Mouse (Mus musculus): ENCODE results near the gene Ccnl2. TPM values are rescaled to one million over a fixed set of nuclear protein-coding genes. Genes with fewer than 3 reads are reported as not detected.

Ccnl2 gene
- polyA plus RNA-seq, 1 experiment from 2014 or later: 166 TPM

DNA sequence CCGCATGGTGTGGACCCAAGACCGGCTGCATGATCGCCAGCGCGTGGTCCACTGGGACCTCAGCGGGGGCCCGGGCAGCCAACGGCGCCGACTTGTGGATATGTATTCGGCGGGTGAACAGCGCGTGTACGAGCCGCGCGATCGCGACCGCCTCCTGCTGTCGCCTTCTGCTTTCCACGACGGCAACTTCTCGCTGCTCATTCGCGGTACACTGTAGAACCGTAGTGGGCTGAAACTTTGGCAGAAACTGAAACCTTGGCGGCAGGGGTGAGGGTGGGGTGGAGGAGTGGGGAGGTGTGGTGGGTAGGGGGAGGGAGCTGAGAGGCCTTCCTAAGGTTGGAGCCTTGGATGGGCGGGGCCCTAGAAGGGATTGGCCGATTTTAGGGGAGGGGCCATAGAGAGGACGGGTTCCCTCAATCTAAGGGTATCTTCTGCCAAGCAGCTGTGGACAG lies 28.7 kb downstream of the Ccnl2 start:
- Histone ChIP-seq H3K27ac (peak overlapping the region; percentile 96; the same call in 1 of the 2 replicates), H3K9me3 (no peaks in the 10 kb centered on the region), H3K4me2 (peak overlapping the region; percentile 88), H3K9ac (peak overlapping the region; percentile 42), H3K4me3 (replicated peaks) (peak overlapping the region; percentile 54), H3K4me1 (peaks cover 40% of the 10 kb centered on the region), H3K36me3 (0 out of 2 replicates have a peak, but pooled peaks cover 3% of the 10 kb centered on the region), H3K27me3 (replicated peaks) (no peaks in the 10 kb centered on the region)
- under 1% methylated on average over 32 of the region's 32 CpGs for WGBS
- ATAC-seq (ENCODE audit: insufficient read depth, low FRiP score, low read depth): peak; percentile 68

GRCm38 (mm10) chr4:155841651-155842270 lies 29.5 kb downstream of the Ccnl2 start:
- WGBS: 42% methylated on average over 38 of the region's 38 CpGs
- Histone ChIP-seq H3K27me3 (replicated peaks) (no peaks in the 10 kb centered on the region), H3K4me1 (peaks cover 45% of the 10 kb centered on the region), H3K27ac (no peak overlapping the region), H3K9ac (no peak overlapping the region), H3K4me2 (peak overlapping the region; percentile 88), H3K4me3 (replicated peaks) (peak overlapping the region; percentile 54), H3K36me3 (0 out of 2 replicates have a peak, but pooled peaks cover 3% of the 10 kb centered on the region), H3K9me3 (no peaks in the 10 kb centered on the region)
- ATAC-seq (ENCODE audit: insufficient read depth, low FRiP score, low read depth): no peak

DNA sequence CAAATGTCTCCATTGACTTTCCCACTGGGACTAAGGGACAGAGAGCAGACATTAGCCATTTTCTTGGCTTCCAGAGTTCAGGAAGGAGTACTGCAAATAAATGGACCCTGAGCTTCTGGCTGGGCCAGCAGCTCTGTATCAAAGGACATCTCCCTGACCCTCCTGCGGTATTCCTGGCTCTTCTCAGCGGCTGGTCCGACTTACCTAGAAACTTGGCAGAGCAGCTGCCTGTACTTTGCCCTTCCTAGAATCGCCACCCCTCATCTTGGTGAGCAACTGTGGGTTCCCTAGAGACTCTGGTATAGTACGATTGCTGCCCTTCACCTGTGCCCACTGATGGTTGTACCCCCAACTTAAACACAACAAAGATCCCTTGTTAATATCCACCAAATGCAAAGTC lies 30.9 kb downstream of the Ccnl2 start:
- Histone ChIP-seq H3K9ac (no peak overlapping the region), H3K27me3 (replicated peaks) (no peaks in the 10 kb centered on the region), H3K36me3 (0 out of 2 replicates have a peak, but pooled peaks cover 3% of the 10 kb centered on the region), H3K4me1 (peaks cover 41% of the 10 kb centered on the region), H3K4me3 (replicated peaks) (no peak overlapping the region), H3K27ac (no peak overlapping the region), H3K4me2 (no peak overlapping the region), H3K9me3 (no peaks in the 10 kb centered on the region)
- no peak for ATAC-seq (ENCODE audit: insufficient read depth, low FRiP score, low read depth)
- 95% methylated on average over 5 of the region's 5 CpGs for WGBS

- Histone ChIP-seq H3K4me2 (peak within 1 kb of the TSS; percentile 95), H3K36me3 (0 out of 2 replicates have a peak, but pooled peaks cover 3% of the 10 kb centered on the region), H3K4me3 (replicated peaks) (peak within 1 kb of the TSS; percentile 66), H3K9ac (peak within 1 kb of the TSS; percentile 86), H3K27ac (peak within 1 kb of the TSS; percentile 77), H3K9me3 (no peaks in the 10 kb centered on the region), H3K4me1 (peaks cover 26% of the 10 kb centered on the region), H3K27me3 (replicated peaks) (no peaks in the 10 kb centered on the region)
- peak; percentile 91 for ATAC-seq (ENCODE audit: insufficient read depth, low FRiP score, low read depth)
- WGBS: 3% methylated on average over 56 of the region's 65 CpGs
Measured at GRCm38 (mm10) chr4:155846871-155847578, 34.7 kb downstream of the Ccnl2 start, which contains the start of gene Dvl1. Dvl1 (plus strand) TSS chr4:155847402.

GRCm38 (mm10) chr4:155847591-155848352 lies 35.5 kb downstream of the Ccnl2 start:
- peaks cover 26% of the 10 kb centered on the region for H3K4me1 ChIP-seq
- peak overlapping the region; percentile 66 for H3K4me3 ChIP-seq (replicated peaks)
- H3K27me3 ChIP-seq (replicated peaks): no peaks in the 10 kb centered on the region
- under 1% methylated on average over 68 of the region's 69 CpGs for WGBS
- H3K9ac ChIP-seq: peak overlapping the region; percentile 86
- H3K4me2 ChIP-seq: peak overlapping the region; percentile 95
- ATAC-seq (ENCODE audit: insufficient read depth, low FRiP score, low read depth): peak; percentile 23
- no peaks in the 10 kb centered on the region for H3K9me3 ChIP-seq
- H3K27ac ChIP-seq: peak overlapping the region; percentile 59; the same call in 1 of the 2 replicates
- H3K36me3 ChIP-seq: no peaks in the 10 kb centered on the region

DNA sequence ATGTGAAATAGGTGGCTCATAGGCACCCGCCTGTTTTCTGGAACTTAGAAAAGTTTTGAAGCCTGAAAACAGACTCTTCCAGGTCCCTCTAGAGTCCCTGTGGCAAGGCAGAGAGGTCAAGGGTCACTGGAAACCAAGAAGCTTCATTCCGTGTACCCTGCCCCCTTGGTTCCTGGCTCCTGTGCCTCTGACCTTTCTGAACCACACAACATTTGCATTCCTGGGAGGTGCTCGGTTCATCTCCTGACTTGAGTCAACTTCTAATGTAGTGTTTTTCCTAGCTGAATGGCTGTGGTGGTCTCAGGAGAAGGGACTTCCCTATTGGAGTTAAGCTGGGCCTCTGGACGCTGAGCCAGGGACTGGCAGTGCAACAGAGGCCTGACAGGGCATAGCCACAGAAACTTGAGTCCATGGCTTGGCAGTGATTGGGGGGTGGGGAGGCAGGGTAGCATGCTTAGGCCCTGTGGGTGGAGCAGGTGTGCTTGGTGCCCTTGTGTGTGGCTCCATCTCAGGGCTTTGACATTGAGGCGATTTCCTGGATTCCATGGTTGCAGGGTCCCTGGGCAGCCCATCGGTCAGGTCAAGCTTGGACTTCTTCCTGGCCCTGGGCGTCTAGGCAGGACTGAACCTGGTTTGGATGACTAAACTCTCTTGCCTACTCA lies 36.3 kb downstream of the Ccnl2 start:
- WGBS: 65% methylated on average over 7 of the region's 7 CpGs
- Histone ChIP-seq H3K4me1 (peaks cover 26% of the 10 kb centered on the region), H3K9me3 (no peaks in the 10 kb centered on the region), H3K27me3 (replicated peaks) (no peaks in the 10 kb centered on the region), H3K4me2 (peak overlapping the region; percentile 95), H3K27ac (no peak overlapping the region), H3K9ac (peak overlapping the region; percentile 86; the same call in 1 of the 2 replicates), H3K4me3 (replicated peaks) (peak overlapping the region; percentile 66), H3K36me3 (no peaks in the 10 kb centered on the region)
- no peak for ATAC-seq (ENCODE audit: insufficient read depth, low FRiP score, low read depth)

- Histone ChIP-seq H3K9me3 (no peaks in the 10 kb centered on the region), H3K27ac (no peak overlapping the region), H3K4me3 (replicated peaks) (no peak overlapping the region), H3K36me3 (peaks cover 3% of the 10 kb centered on the region; the same call in 1 of the 2 replicates), H3K4me2 (no peak overlapping the region), H3K4me1 (peaks cover 26% of the 10 kb centered on the region), H3K9ac (no peak overlapping the region), H3K27me3 (replicated peaks) (no peaks in the 10 kb centered on the region)
- 76% methylated on average over 2 of the region's 2 CpGs for WGBS
- ATAC-seq (ENCODE audit: insufficient read depth, low FRiP score, low read depth): no peak
Measured at GRCm38 (mm10) chr4:155849391-155849790, 37.1 kb downstream of the Ccnl2 start.

GRCm38 (mm10) chr4:155849792-155850451 lies 37.6 kb downstream of the Ccnl2 start:
- WGBS: 83% methylated on average over 3 of the region's 3 CpGs

DNA sequence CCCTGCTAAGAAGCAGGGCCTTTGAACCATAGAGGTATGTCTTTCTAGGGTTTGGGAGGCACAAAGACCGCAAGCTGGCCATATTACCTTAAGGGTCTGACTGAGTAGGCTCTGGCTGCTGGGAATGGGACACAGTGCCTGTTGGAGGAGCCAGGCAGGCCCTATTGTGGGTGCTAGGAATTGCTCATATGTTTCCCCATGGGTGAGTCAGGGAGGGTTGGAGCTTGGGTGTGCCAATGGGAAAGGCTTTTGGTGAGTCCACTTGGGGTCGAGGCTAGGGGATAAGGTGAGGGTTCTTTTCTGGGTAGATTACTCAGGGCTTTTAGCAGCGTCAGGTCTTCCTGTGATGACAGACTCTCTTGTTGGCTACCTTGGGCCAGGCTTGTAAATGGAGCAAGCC lies 39.1 kb downstream of the Ccnl2 start:
- Histone ChIP-seq H3K4me3 (replicated peaks) (no peak overlapping the region), H3K36me3 (peaks cover 21% of the 10 kb centered on the region), H3K9ac (no peak overlapping the region), H3K27me3 (replicated peaks) (no peaks in the 10 kb centered on the region), H3K4me2 (no peak overlapping the region), H3K4me1 (peaks cover 25% of the 10 kb centered on the region), H3K27ac (no peak overlapping the region), H3K9me3 (no peaks in the 10 kb centered on the region)
- 88% methylated on average over 3 of the region's 3 CpGs for WGBS
- ATAC-seq (ENCODE audit: insufficient read depth, low FRiP score, low read depth): no peak

More at GRCm38 (mm10) chr4:155849792-155850451, 37.6 kb downstream of the Ccnl2 start:
- Histone ChIP-seq H3K9me3 (no peaks in the 10 kb centered on the region), H3K9ac (no peak overlapping the region), H3K4me1 (peaks cover 26% of the 10 kb centered on the region), H3K27me3 (replicated peaks) (no peaks in the 10 kb centered on the region), H3K4me2 (no peak overlapping the region), H3K4me3 (replicated peaks) (no peak overlapping the region), H3K27ac (no peak overlapping the region), H3K36me3 (peaks cover 8% of the 10 kb centered on the region)
- ATAC-seq (ENCODE audit: insufficient read depth, low FRiP score, low read depth): no peak

DNA sequence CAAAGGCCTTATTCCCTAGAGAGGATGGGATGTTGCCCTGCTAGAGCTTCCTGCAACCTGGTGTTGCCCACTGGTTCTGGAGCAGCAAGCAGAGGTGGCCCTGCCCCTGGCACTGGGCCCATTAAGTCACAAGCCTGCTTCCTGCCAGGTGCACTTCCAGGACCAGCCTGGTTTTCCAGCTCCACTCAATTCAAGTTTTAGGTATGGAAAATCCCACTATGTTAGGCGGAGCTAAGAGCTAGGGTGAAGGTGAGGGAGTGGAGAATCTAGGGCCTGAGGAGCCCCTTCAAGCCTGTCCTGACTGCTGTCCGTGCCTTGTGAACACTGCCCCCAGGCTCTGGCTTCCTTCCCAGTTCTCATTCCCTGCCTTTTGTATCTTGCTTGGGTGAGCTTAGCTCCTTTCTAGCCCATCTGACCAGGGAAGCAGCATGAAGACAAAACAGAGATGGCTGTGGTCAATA lies 39.7 kb downstream of the Ccnl2 start:
- no peak overlapping the region for H3K27ac ChIP-seq
- H3K27me3 ChIP-seq (replicated peaks): no peaks in the 10 kb centered on the region
- no peak overlapping the region for H3K4me3 ChIP-seq (replicated peaks)
- no peak overlapping the region for H3K4me2 ChIP-seq
- H3K9ac ChIP-seq: no peak overlapping the region
- peaks cover 19% of the 10 kb centered on the region for H3K4me1 ChIP-seq
- H3K36me3 ChIP-seq: peaks cover 25% of the 10 kb centered on the region
- WGBS: 63% methylated on average over 2 of the region's 2 CpGs
- no peaks in the 10 kb centered on the region for H3K9me3 ChIP-seq
- ATAC-seq (ENCODE audit: insufficient read depth, low FRiP score, low read depth): no peak

- H3K4me1 ChIP-seq: peaks cover 12% of the 10 kb centered on the region
- H3K9me3 ChIP-seq: no peaks in the 10 kb centered on the region
- H3K4me2 ChIP-seq: no peak overlapping the region
- no peak overlapping the region for H3K9ac ChIP-seq
- no peak overlapping the region for H3K27ac ChIP-seq
- no peak for ATAC-seq (ENCODE audit: insufficient read depth, low FRiP score, low read depth)
- peaks cover 32% of the 10 kb centered on the region for H3K36me3 ChIP-seq
- no peaks in the 10 kb centered on the region for H3K27me3 ChIP-seq (replicated peaks)
- H3K4me3 ChIP-seq (replicated peaks): no peak overlapping the region
- 89% methylated on average over 9 of the region's 9 CpGs for WGBS
Measured at GRCm38 (mm10) chr4:155853421-155853820, 41.1 kb downstream of the Ccnl2 start.

All from stomach, embryonic 15.5 days (tissue).